Mouse (Mus musculus): ENCODE data around the gene Tecr. TPM values are rescaled to one million over a fixed set of nuclear protein-coding genes. Genes with fewer than 3 reads are reported as not detected.

The Tecr gene
- total and polyA plus RNA-seq, 3 experiments: 74.2 to 229 TPM; not detected in 1

- TF ChIP-seq TCF12 (IDR thresholded peaks at IDR 0.05; ENCODE audit: low read depth, low read length): no peak
- no peak for TF ChIP-seq SMC3 (IDR thresholded peaks at IDR 0.05; ENCODE audit: low read depth, low read length)
- TF ChIP-seq ZNF384 (IDR thresholded peaks at IDR 0.05; ENCODE audit: low read depth, low read length): no peak
- no peak for TF ChIP-seq NRF1 (IDR thresholded peaks at IDR 0.05; ENCODE audit: insufficient read depth, low read depth, low read length, poor library complexity, severe bottlenecking)
- TF ChIP-seq TAL1 (IDR thresholded peaks at IDR 0.05; ENCODE audit: low read length): no peak
- TF ChIP-seq MAFK (IDR thresholded peaks at IDR 0.05; ENCODE audit: borderline replicate concordance, low read depth, low read length): no peak
- TF ChIP-seq MAX (IDR thresholded peaks at IDR 0.05; ENCODE audit: low read length): no peak
- TF ChIP-seq UBTF (IDR thresholded peaks at IDR 0.05; ENCODE audit: borderline replicate concordance, insufficient read depth, low read depth, low read length): no peak
- TF ChIP-seq MYC (IDR thresholded peaks at IDR 0.05; ENCODE audit: low read depth, low read length): no peak
- no peak for TF ChIP-seq JUND (IDR thresholded peaks at IDR 0.05; ENCODE audit: low read depth, low read length)
- TF ChIP-seq MAZ (IDR thresholded peaks at IDR 0.05; ENCODE audit: low read depth, low read length): no peak
- TF ChIP-seq SIN3A (IDR thresholded peaks at IDR 0.05; ENCODE audit: low read length): no peak
- DNase-seq (ENCODE audit: low read depth, low spot score): no peak
- H3K9me3 ChIP-seq (replicated peaks; ENCODE audit: insufficient read depth, low read length): no peaks in the 10 kb centered on the region
- H3K36me3 ChIP-seq (ENCODE audit: control insufficient read depth in 1 of 2, insufficient read depth in 2 of 2, low read length in 2 of 2): peaks cover 0 to 15% of the 10 kb centered on the region in 2 experiments; a peak in 2 of 4 replicates
- H3K27me3 ChIP-seq (ENCODE audit: control insufficient read depth in 1 of 2, insufficient read depth in 2 of 2, low read length in 2 of 2): no peaks in the 10 kb centered on the region
- peaks cover 9% of the 10 kb centered on the region for H3K79me2 ChIP-seq (ENCODE audit: control insufficient read depth, insufficient read depth, low read length, poor library complexity)
- peaks cover 15 to 25% of the 10 kb centered on the region in 2 experiments for H3K4me1 ChIP-seq (ENCODE audit: control insufficient read depth in 1 of 2, insufficient read depth in 2 of 2, low read length in 2 of 2)
- no peak overlapping the region for H3K4me3 ChIP-seq (ENCODE audit: control insufficient read depth in 1 of 2, insufficient read depth in 1 of 2, low read depth in 2 of 2, low read length in 2 of 2)
- no peak overlapping the region for H3K9ac ChIP-seq (ENCODE audit: control insufficient read depth, low read depth, low read length, poor library complexity, severe bottlenecking)
- no peak overlapping the region for H3K27ac ChIP-seq (ENCODE audit: control insufficient read depth, low read depth, low read length)
These were observed 9.6 kb downstream of the Tecr start for GRCm38 (mm10) chr8:83598146-83598545.

DNA sequence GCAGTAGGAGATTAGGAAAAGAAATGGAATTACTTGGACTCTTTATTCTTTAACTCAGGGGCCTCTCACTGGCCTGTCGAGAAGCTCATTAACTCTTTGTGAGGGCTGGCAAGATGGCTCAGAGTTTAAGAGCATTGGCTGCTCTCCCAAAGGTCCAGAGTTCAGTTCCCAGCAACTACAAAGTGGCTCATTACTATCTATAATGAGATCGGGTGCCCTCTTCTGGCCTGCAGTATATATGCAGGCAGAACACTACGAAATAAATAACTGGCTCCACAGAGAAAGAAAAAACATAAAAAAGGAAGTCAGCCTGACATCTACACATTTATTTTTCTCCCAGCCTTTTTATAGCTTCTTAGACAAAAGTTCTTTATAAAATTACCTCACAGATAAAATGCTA lies 11.4 kb downstream of the Tecr start:
- H3K79me2 ChIP-seq (ENCODE audit: control insufficient read depth, insufficient read depth, low read length, poor library complexity): peaks cover 24% of the 10 kb centered on the region
- no peak overlapping the region for H3K9ac ChIP-seq (ENCODE audit: control insufficient read depth, low read depth, low read length, poor library complexity, severe bottlenecking)
- no peak overlapping the region for H3K4me3 ChIP-seq (ENCODE audit: control insufficient read depth in 1 of 2, insufficient read depth in 1 of 2, low read depth in 2 of 2, low read length in 2 of 2)
- H3K4me1 ChIP-seq (ENCODE audit: control insufficient read depth in 1 of 2, insufficient read depth in 2 of 2, low read length in 2 of 2): peaks cover 17 to 18% of the 10 kb centered on the region in 2 experiments
- H3K27ac ChIP-seq (ENCODE audit: control insufficient read depth, low read depth, low read length): no peak overlapping the region
- peak; percentile 77 for DNase-seq (ENCODE audit: low read depth, low spot score)
- no peaks in the 10 kb centered on the region for H3K27me3 ChIP-seq (ENCODE audit: control insufficient read depth in 1 of 2, insufficient read depth in 2 of 2, low read length in 2 of 2)
- H3K9me3 ChIP-seq (replicated peaks; ENCODE audit: insufficient read depth, low read length): no peaks in the 10 kb centered on the region
- peaks cover 0 to 17% of the 10 kb centered on the region in 2 experiments; a peak in 2 of 4 replicates for H3K36me3 ChIP-seq (ENCODE audit: control insufficient read depth in 1 of 2, insufficient read depth in 2 of 2, low read length in 2 of 2)
- TF ChIP-seq HCFC1 (IDR thresholded peaks at IDR 0.05; ENCODE audit: low read depth, low read length): no peak
- TF ChIP-seq NRF1 (IDR thresholded peaks at IDR 0.05; ENCODE audit: insufficient read depth, low read depth, low read length, poor library complexity, severe bottlenecking): no peak
- TF ChIP-seq KAT2A (conservative IDR thresholded peaks at IDR 0.05; ENCODE audit: low read depth, low read length): no peak
- no peak for TF ChIP-seq GABPA (IDR thresholded peaks at IDR 0.05; ENCODE audit: low read depth, low read length)
- TF ChIP-seq ELF1 (IDR thresholded peaks at IDR 0.05; ENCODE audit: low read depth, low read length): no peak
- TF ChIP-seq NELFE (IDR thresholded peaks at IDR 0.05; ENCODE audit: low read depth, low read length): no peak
- peak; percentile 45 for TF ChIP-seq SMC3 (IDR thresholded peaks at IDR 0.05; ENCODE audit: low read depth, low read length)
- no peak for TF ChIP-seq ETS1 (IDR thresholded peaks at IDR 0.05; ENCODE audit: low read depth, low read length)
- TF ChIP-seq POLR2A (IDR thresholded peaks at IDR 0.05; ENCODE audit: control insufficient read depth in 1 of 2, insufficient read depth in 1 of 2, low read depth in 1 of 2, low read length in 2 of 2, poor library complexity in 1 of 2): no peak
- TF ChIP-seq CTCF (IDR thresholded peaks at IDR 0.05 in 2 of 3, conservative IDR thresholded peaks at IDR 0.05 in 1 of 3; ENCODE audit: control insufficient read depth in 1 of 3, insufficient read depth in 1 of 3, low read depth in 2 of 3, low read length in 3 of 3, poor library complexity in 1 of 3, severe bottlenecking in 1 of 3): peak in 2 of 3 experiments; percentile 47 to 71; a peak in 4 of 6 replicates
- TF ChIP-seq MYC (IDR thresholded peaks at IDR 0.05; ENCODE audit: low read depth, low read length): no peak
- TF ChIP-seq USF1 (IDR thresholded peaks at IDR 0.05; ENCODE audit: low read depth, low read length): no peak
- no peak for TF ChIP-seq POLR2AphosphoS5 (IDR thresholded peaks at IDR 0.05; ENCODE audit: borderline replicate concordance, low read depth, low read length)
- no peak for TF ChIP-seq MXI1 (IDR thresholded peaks at IDR 0.05; ENCODE audit: low read depth, low read length)
- TF ChIP-seq ZNF384 (IDR thresholded peaks at IDR 0.05; ENCODE audit: low read depth, low read length): peak; percentile 62
- no peak for TF ChIP-seq MAZ (IDR thresholded peaks at IDR 0.05; ENCODE audit: low read depth, low read length)
- 0 out of 2 replicates have a peak, but pooled peaks have one; percentile 18 for TF ChIP-seq TBP (IDR thresholded peaks at IDR 0.05; ENCODE audit: low read depth, low read length)
- 0 out of 2 replicates have a peak, but pooled peaks have one; percentile 28 for TF ChIP-seq ZC3H11A (IDR thresholded peaks at IDR 0.05; ENCODE audit: low read depth, low read length)
- TF ChIP-seq POLR2AphosphoS2 (IDR thresholded peaks at IDR 0.05; ENCODE audit: low read length): no peak
- TF ChIP-seq RCOR1 (IDR thresholded peaks at IDR 0.05; ENCODE audit: low read depth, low read length): no peak
- TF ChIP-seq USF2 (IDR thresholded peaks at IDR 0.05; ENCODE audit: borderline replicate concordance in 1 of 2, insufficient read depth in 1 of 2, low read depth in 1 of 2, low read length in 2 of 2): no peak
- TF ChIP-seq MAX (IDR thresholded peaks at IDR 0.05; ENCODE audit: low read length): no peak
- TF ChIP-seq TAL1 (IDR thresholded peaks at IDR 0.05; ENCODE audit: low read length): no peak
- no peak for TF ChIP-seq CHD1 (IDR thresholded peaks at IDR 0.05; ENCODE audit: low read depth, low read length)
- no peak for TF ChIP-seq MAFK (IDR thresholded peaks at IDR 0.05; ENCODE audit: borderline replicate concordance, low read depth, low read length)
- 0 out of 2 replicates have a peak, but pooled peaks have one; percentile 7 for TF ChIP-seq GATA1 (IDR thresholded peaks at IDR 0.05; ENCODE audit: low read depth, low read length)
